ENCODE assay signal across 17 mouse cellular contexts in genomic region chr11:80766068-80766467, GRCm38 (mm10). TPM values are rescaled to one million over a fixed set of nuclear protein-coding genes. Genes with fewer than 3 reads are reported as not detected.
"Had no signal": no experiment of that assay in that cellular context is flagged by ENCODE, and none has a peak within 500 bp of the region (broad histone marks: within the 10 kb centered on the region; RNA-seq: fewer than 3 reads in every experiment).

No protein-coding gene starts in this region.

- H3K9me3 ChIP-seq: midbrain, embryonic 12.5 days; midbrain, embryonic 15.5 days; neural tube, embryonic 12.5 days; neural tube, embryonic 15.5 days had no signal

- H3K9ac ChIP-seq: liver, embryonic 14.5 days; lung, embryonic 14.5 days; midbrain, embryonic 12.5 days; midbrain, embryonic 15.5 days; neural tube, embryonic 12.5 days; neural tube, embryonic 15.5 days had no signal

- H3K4me3 ChIP-seq: left cerebral cortex, adult 2 months; midbrain, embryonic 12.5 days; midbrain, embryonic 15.5 days; neural tube, embryonic 12.5 days; neural tube, embryonic 15.5 days had no signal

- DNase-seq: layer of hippocampus, postnatal 36 days; right cerebral cortex, adult 18-20 months; right cerebral cortex, postnatal 14 days; right cerebral cortex, postnatal 4 days; thymus, adult 2 months; thymus, postnatal 14 days; thymus, postnatal 4 days had no signal

- H3K27ac ChIP-seq: left cerebral cortex, adult 2 months; liver, embryonic 14.5 days; macrophage; midbrain, embryonic 12.5 days; midbrain, embryonic 15.5 days; neural tube, embryonic 12.5 days; neural tube, embryonic 15.5 days; stomach, postnatal 0 days had no signal

- H3K27me3 ChIP-seq: midbrain, embryonic 15.5 days; neural tube, embryonic 12.5 days; neural tube, embryonic 15.5 days had no signal

- H3K36me3 ChIP-seq: midbrain, embryonic 12.5 days; midbrain, embryonic 15.5 days; neural tube, embryonic 12.5 days; neural tube, embryonic 15.5 days had no signal

- ATAC-seq: intestine, postnatal 0 days; midbrain, embryonic 15.5 days had no signal

- H3K4me1 ChIP-seq: midbrain, embryonic 12.5 days; midbrain, embryonic 15.5 days; neural tube, embryonic 15.5 days had no signal

- H3K4me2 ChIP-seq: lung, embryonic 14.5 days; midbrain, embryonic 12.5 days; midbrain, embryonic 15.5 days; neural tube, embryonic 12.5 days; neural tube, embryonic 15.5 days had no signal

RNA-seq across cellular contexts. Expression of gene Tmem98, which starts 43.9 kb away (rescaled TPM):
- polyA plus RNA-seq: macrophage had no signal
